Mouse (Mus musculus) hematopoietic stem cell, adult 5-6 weeks (primary cell): ENCODE results near the gene Denr. TPM values are rescaled to one million over a fixed set of nuclear protein-coding genes. Genes with fewer than 3 reads are reported as not detected.

Source experiments
- total RNA-seq: library from RNA; stranded (forward); fragments of 172-1452, 232-1000 nt; gene quantifications from 2 replicates; pipeline ENCODE4 v1.2.3, GENCODE M21; 2017

The Denr gene
- total RNA-seq, 1 experiment from 2014 or later: 86.1 TPM

Other genes with a start within 250 kb of the Denr start
- 105 and 149 TPM in 2 replicates for gene Clip1, start 222.6 kb upstream of the Denr start, total RNA-seq
- gene Zcchc8, start 186.1 kb upstream of the Denr start, total RNA-seq: 95.3 and 116 TPM in 2 replicates
- gene Rsrc2, start 157.8 kb upstream of the Denr start, total RNA-seq: 376 and 381 TPM in 2 replicates
- gene Kntc1, start 157.5 kb upstream of the Denr start, total RNA-seq: 37.5 and 38.5 TPM in 2 replicates
- gene Hcar2, start 41.7 kb upstream of the Denr start, total RNA-seq: 9.5 and 10.4 TPM in 2 replicates
- gene Hcar1, start 27.2 kb upstream of the Denr start, total RNA-seq: not detected in 2 replicates
- gene Gm43518, start 20.2 kb downstream of the Denr start, total RNA-seq: 2.9 and 4.6 TPM in 2 replicates
- gene Ccdc62, start 23.5 kb downstream of the Denr start, total RNA-seq: 4.9 and 6.2 TPM in 2 replicates
- 36.8 and 47.0 TPM in 2 replicates for gene Hip1r, start 66.5 kb downstream of the Denr start, total RNA-seq
- 20.4 and 22.2 TPM in 2 replicates for gene Vps37b, start 125.1 kb downstream of the Denr start, total RNA-seq
- gene Abcb9, start 188.6 kb downstream of the Denr start, total RNA-seq: 0.84 and 2.4 TPM in 2 replicates
- 7.9 and 13.8 TPM in 2 replicates for gene Ogfod2, start 205.1 kb downstream of the Denr start, total RNA-seq
- gene Arl6ip4, start 208.9 kb downstream of the Denr start, total RNA-seq: 81.3 and 90.1 TPM in 2 replicates